Mouse (Mus musculus): Measurements from ENCODE around the gene Ccdc110.

Ccdc110 gene

DNA sequence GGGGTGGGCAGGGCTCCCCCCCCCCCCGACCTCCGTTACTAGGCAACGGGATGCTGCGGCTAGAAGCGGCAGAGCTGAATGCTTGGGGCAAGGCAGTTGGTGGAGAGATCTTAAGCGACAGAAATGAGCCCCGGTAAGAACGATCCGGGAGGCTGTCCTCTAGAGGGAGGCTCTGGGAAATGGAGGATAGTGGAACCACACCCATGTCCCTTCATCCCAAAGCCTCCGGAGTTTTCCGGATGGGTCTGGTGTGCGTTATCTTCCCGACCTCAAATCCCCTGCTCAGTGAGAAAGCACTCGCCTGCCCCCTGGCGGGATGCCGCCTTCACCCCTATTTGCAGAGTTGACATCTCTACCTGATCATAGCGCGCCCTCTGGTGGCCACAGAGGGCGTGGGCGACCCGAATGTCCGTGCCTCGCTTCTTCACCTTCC lies at the start of gene Ccdc110:
Gene Ccdc110 (plus strand): TSS at position 38 of the 433 bp plus-strand sequence.
- peak; percentile 96 for DNase-seq (ENCODE audit: low spot score)

DNA sequence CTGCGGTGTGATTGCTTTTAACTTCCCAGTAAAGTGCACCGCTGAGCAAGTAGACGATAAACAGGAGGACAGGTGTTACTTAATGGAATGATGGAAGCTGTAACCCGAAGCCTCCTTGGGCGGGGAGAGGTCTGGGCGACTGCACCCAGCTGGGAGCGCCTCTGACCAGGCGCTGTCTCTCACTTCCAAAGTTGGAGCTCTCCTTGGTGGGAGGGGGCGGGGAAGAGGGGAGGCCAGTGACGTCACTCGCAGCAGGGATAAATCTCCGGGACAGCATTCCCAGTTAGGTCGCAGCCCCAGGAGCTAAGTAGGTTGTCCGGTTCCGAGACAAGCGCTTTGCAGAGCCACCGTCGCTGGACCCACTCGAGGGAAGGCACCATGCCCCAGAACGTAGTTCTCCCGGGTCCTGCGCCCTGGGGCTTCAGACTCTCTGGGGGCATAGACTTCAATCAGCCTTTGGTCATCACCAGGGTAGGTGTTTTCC lies 49.2 kb upstream of the Ccdc110 start, which contains the start of gene Pdlim3:
Gene Pdlim3 (plus strand): TSS at position 260 of the 484 bp plus-strand sequence.
- peak; percentile 79 for DNase-seq (ENCODE audit: low spot score)

DNA sequence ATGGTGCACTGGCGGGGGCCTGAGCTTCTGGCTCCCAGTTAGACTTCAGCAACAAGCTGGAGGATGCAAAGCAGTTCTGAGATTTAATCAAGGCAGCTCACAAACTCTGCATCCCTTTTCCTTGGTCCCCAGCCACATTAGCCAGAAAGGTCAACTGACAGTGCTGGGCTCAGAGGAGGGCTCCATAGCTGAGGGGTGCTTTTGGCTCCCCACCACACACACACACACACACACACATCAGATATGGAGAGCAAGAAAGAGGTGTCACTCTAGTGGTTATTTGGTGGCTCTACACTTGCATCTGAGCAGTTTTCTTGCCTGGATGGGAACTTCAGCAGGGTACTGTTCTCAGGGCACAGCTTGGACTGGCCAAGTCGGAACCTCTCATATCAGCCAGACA lies 48.6 kb upstream of the Ccdc110 start:
- peak; percentile 34 for DNase-seq (ENCODE audit: low spot score)

DNA sequence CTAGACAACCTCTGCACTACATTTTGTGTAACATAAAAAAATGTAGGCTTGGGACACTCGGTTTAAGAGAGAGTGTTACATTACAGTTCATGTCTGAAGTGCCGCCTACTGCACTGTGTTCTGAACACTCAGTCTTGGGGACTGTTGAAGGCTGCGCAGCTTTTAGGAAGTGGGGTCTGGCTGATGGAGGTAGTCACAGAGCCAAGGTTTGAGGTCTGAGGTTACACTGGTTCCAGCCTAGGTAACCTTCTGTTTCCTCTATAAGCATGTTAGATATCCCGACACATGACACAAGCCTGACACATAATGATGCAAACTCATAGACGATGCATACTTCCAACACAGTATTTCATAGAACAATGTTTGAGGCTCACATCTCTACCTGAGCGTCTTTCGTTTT lies 44.7 kb upstream of the Ccdc110 start:
- no peak for DNase-seq (ENCODE audit: low spot score)

DNA sequence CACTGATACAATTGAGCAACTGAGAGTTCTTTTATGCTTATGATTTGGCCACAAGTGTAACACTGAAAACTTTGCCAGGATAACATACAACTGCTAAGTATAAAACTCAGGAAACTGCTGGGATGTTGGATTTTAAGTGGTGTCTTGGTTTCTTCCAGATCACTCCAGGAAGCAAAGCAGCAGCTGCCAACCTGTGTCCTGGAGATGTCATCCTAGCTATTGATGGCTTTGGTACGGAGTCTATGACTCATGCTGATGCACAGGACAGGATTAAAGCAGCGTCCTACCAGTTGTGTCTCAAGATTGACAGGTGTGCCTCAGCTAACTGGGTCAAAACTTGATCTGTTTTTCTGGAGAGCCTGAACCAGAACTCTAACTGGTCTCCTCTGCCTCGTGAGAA lies 37.8 kb upstream of the Ccdc110 start:
- no peak for DNase-seq (ENCODE audit: low spot score)

DNA sequence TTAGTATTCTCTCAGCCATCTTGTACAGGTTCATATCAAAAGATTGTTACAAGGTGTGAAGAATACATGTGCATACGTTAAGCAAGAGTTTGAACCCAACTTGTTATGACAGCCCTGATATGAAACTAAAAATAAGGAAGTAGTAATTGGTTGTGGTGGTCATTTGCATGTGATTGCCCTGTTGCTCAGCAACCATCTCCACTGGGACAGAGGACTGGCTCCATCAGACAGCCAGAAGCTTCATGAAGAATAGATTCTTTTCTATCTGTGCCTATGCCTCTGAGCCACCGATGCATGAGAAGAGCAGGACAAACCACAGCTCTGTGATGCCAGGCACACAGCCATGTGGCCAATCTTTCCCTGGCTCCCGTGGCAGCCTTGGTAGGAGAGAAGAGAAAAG lies 34.6 kb upstream of the Ccdc110 start:
- no peak for DNase-seq (ENCODE audit: low spot score)

DNA sequence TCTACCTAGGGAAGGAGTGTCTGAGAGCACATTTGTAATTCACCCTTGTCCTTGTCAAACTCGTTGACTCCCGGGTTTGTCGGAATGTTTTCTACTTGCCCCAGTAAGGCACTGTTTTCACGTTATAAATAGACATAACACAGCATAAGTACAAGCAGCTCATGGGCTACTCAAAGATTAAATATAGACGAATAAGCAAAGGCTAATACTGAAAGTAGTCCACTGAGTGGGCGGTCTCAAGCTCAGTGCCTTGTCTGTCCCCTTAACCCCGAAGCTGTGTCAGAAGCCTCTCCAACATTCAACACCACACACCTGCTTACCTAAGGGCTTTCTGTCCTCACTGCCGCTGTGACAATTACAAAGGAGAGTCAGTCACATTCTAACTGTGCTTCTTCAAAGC lies 32.8 kb upstream of the Ccdc110 start:
- no peak for DNase-seq (ENCODE audit: low spot score)

DNA sequence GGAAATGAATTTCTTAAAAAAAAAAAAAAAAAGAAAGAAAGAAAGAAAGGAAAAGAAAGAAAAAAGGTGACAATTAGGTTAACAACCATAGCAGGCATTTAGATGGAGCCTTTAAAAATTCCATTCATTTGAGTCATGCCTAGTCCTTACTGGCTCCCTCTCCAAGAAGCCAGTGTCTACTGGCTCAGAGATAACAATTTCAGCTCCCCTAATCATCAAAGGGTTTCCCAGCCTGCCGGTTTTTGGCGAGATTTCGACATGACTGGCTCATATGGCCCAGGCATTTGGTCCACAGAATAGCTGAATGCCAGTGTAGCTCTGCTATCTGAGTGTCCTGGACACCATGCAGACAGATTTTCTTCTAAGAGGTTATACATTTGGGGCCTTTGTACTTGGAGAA lies 30.8 kb upstream of the Ccdc110 start:
- DNase-seq (ENCODE audit: low spot score): peak; percentile 23

DNA sequence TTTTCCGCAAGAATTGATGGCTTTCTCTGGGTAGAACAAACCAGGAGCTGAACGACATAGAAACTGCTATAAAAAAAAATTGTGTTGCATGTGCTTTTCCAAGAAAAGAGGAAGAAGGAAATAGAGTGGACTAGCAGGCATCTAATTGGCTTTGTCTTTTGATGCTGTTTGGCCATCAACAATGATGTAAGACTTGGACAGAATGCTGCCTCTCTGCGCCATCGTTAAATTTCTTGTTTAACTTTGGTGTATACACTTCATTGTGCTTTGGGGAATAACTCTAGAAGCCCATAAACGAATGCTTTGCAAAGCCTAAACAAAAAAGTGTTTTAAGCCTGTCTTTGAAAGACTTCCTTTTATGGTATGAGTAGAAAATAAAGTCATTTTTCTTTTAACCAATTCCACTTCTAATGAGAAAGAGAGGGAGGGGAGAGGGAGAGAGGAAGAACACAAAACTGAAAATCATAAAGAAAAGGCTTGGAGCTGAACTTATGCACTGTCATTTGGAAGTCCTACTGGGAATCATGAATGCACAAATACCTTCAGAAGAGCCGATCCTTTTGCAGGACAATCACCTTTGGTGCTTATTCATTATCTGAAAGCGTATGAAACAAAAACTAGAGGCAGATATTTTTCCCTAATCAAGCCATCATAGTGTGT lies 28.7 kb upstream of the Ccdc110 start:
- no peak for DNase-seq (ENCODE audit: low spot score)

DNA sequence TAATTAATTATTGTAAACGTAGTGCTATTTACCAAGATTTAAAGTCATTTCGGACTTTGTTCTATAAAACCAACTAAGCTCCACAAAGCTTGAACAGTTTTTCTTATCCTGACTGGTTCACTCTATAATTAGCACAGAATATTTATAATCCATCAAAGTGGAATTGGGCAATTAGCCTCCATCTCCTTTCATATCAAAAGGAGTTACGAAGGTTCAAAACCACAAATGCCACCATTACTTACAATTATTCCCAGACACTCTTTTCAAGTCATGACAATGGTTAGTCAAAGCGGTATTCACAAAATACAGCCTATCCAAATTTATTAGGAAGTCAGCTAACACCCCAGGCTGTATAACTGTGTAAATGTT lies 28.2 kb upstream of the Ccdc110 start:
- no peak for DNase-seq (ENCODE audit: low spot score)

DNA sequence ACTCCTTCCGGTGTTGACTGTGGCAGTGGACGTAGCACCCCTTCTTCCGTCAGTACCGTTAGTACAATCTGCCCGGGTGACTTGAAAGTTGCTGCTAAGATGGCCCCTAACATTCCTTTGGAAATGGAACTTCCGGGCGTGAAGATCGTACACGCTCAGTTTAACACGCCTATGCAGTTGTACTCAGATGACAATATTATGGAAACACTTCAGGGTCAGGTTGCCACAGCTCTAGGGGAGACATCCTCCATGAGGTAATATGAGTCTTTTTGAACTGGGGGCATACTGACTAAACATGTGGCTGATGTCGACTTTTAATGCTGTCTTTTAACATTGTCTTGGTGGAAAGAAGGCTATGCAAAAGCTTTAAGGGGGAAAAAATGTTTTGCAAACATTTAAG lies 20.7 kb upstream of the Ccdc110 start:
- DNase-seq (ENCODE audit: low spot score): no peak

DNA sequence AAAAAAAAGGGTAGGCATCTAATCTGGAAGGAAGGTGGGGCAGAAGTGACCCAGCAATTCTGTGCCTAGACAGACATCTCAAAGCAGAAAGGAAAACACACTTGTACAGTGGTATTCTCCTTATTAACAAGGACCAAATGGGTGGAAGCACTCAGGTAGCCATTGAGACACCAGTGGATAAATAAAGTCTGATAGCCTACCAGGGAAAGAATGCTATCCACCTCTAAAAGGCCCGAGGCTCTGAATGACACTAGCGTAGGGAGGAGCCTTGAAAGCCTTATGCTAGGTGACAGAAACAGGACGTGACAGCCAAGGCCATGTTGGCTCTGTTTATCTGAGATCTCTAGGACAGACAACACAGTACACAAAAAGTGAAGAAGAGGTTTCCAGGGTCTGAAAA lies 17.9 kb upstream of the Ccdc110 start:
- no peak for DNase-seq (ENCODE audit: low spot score)

DNA sequence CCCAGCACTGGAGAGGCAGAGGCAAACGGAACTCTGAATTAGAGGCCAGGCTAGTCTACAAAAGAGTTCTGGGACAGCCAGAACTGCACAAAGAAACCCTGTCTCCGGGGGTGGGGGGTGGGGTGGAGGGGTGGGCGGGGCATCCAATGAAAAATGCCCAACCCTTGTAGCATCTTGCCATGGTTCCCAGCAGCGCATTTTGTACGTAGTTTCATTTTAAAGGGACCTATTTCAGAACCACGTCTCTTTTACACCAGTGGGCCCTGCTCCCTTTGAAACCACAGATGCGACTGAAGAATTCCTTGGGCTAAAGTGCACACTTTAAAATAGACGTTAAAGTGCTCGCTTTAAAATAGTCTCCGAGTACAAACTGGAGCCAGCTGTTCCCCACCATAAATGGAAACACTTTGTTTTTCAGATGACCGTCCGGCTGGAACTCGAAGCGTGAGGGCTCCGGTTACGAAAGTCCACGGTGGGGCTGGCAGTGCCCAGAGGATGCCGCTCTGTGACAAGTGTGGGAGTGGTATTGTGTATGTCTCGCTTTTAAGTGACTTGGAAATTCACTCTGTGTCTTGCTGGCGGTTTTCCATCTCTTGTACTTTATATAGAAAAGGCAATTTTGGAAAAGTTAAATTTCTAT lies 17.3 kb upstream of the Ccdc110 start:
- DNase-seq (ENCODE audit: low spot score): no peak

DNA sequence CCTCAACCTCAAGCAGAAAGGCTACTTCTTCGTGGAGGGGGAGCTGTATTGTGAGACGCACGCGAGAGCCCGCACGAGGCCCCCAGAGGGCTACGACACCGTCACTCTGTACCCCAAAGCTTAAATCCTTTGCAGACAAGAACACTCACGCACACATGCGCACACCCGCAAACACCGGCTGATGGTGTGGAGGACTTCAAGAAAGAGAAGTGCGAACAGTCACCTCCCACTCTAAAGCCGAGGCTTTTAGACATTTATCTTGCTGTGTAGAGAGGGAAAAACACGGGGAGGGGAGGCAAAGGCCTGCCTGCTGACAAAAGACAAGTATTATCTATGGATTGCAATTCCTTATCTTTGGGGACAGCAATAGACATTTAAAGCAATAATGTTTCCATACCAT lies 15.5 kb upstream of the Ccdc110 start:
- no peak for DNase-seq (ENCODE audit: low spot score)

DNA sequence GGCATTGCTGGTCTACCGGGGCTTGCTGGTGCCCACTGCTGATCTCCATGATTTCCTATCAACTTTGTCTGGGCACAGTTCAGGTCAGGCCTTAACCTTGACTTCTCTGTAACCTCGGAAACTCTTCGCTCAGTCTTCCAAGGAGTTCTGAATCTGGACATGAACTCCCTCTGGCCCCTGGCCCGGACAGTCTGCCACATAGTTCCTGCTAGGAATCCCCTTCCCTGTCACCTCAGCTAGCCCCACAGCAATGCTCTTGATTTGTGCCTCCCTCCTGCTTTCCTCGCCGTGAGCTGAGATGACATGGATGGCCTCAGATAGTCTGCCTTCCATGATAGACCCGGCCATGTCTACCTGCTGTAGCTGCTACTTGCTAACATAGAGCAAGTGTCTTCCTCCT lies 14.0 kb upstream of the Ccdc110 start:
- DNase-seq (ENCODE audit: low spot score): no peak

DNA sequence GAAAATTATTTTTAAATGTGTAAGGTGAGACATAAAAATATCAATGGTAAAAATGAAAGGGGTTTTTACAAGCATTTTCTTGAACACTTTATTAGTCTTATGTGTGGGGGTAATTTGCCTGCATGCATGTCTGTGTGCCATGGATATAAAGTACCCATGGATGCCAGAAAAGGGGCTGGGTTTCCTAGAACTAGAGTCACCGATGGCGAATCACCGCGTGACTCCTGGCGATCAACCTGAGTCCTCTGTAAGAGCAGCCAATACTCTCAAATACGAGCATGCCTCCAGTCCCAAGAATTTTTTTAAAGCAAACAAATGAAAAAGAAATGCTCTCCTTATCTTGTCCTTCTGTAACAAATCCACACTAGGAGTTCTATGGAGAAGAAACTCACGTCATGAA lies 12.3 kb upstream of the Ccdc110 start:
- no peak for DNase-seq (ENCODE audit: low spot score)

DNA sequence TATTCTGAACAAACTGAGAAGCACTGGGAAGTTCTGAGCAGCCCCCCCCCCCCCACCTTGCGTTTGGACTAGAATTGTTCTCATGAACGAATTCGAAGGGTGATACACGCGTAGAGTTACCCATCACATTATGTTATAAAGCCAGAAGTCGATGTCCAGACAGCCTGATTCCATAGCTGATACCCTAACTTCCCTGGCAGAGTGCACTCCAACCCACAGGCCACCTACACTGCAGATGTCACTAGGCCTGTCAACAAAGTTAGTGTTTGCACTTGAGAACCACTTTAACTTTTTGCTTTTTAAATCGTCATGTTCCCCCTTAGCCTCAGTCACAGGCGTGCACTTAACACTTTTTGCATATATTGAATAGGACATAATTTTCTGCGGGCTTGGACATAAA lies 2.6 kb downstream of the Ccdc110 start:
- no peak for DNase-seq (ENCODE audit: low spot score)

DNA sequence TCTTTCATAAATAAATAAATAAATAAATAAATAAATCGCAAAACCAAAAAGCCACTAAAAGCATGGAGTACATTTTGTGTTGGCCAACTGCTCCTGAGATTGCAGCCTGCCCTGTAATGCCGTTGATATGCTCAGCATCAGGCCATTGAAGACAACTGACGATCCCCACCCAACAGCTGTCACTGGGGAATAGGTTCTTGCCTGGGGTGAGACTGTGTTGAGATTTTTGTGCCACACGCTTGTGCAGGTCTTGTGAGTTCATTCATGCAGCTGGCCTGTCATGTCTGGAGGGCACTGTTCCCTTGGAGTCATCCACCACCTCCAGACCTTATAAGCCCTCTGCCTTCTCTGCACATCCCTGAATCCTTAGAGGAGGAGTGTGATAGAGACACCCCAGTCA lies 11.9 kb downstream of the Ccdc110 start:
- DNase-seq (ENCODE audit: low spot score): no peak

DNA sequence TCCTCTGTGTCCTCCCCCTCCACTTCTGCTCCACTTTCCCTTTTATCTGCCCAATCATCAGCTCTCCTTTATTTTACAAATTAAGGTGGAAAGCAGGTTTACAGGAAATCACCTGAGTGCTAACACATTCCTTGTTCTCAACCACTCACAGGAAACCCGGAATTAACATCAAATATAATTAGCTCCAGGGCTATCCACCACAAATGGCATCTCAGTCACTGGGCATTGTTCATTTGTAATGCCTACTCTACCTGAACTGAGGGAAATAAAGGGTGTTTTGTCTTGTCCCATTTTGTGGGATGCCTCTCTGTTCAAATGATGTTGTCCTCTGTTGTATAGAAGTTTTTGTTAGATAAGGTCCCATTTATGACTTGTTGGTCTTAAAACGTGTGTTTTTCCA lies 16.2 kb downstream of the Ccdc110 start:
- no peak for DNase-seq (ENCODE audit: low spot score)

DNA sequence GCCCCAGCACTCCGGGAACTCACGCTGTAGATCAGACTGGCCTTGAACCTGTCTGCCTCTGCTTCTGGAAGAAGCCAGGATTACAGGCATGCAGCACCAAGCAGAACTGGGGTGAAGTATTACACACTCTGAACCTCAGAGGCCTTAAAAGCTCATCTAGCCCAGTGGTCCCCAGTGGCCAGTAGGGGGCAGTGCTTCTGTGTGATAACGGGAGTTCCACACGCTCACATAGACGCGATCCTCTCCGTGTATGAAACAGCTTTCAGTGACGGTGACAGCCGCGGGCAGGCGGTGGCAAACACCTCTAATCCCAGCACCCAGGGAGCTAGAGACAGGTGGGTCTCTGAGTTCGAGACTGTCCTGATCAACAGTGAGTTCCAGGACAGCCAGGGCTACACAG lies 36.5 kb downstream of the Ccdc110 start:
- DNase-seq (ENCODE audit: low spot score): no peak

DNA sequence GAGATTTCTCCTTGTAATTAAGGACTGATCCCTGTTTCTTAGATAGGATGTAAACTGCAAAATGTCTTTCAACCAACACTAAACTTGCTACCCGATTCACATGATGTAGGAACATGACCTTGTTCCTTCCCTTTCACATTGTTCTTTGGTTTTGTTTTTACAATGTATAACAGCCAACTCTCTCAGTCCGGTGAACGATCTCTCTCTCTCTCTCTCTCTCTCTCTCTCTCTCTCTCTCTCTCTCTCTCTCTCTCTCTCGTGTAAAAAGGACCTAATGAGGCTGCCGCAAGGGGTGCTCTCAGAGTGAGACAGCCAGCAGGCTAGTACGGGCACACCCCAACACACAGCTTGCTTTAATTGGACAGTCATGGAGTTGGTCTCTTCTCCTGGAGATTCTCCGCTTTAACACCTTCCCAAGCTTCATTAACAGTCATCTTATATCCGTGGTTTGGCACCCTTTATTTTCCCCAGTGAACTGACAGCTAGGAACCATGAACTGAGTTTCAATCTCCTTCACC lies 39.6 kb downstream of the Ccdc110 start:
- DNase-seq (ENCODE audit: low spot score): no peak

DNA sequence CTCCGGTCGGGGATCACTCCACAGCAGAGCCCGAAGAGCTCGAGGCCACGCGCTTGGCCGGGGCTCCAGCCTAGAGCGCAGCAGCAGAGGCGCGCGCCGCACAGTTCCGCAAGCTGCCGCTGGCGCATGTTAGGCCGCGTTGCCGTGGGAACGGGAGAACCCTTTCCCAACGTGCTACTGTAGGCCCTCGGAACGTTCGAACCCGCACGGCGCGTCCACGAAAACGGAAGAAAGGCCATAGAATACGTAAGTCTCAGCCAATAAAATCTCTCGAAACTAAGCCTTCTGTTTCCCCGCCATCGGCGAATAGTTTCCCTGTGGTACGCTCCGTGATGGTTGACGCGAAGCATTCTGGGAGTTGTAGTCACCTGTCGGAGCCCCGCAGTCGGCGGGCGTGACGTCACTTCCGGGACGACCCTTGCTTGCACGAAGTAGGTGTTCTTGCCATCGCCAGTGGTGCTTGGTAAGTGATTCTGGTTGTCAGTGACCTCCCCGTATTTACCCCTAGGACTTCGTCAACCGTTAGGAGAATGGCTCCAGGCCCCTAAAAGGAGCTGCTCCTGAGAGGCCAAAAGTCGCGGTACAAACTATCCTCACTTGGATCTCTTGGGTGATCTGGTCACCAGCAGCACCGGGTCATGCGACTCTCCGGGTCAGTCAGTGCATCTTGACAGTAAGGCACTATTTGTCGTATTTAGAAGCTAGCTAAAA lies 40.9 kb downstream of the Ccdc110 start, which contains the start of the genes 1700029J07Rik and Ufsp2:
Gene 1700029J07Rik (minus strand): TSS at position 127 of the 711 bp plus-strand sequence.
Gene Ufsp2 (plus strand): TSS at position 403 of the 711 bp plus-strand sequence.
- DNase-seq (ENCODE audit: low spot score): peak; percentile 98

Data from embryo, embryonic 10.5 days (tissue).